Mouse (Mus musculus): ENCODE measurements around the gene Trim2. TPM values are rescaled to one million over a fixed set of nuclear protein-coding genes. Genes with fewer than 3 reads are reported as not detected.

The Trim2 gene
- polyA plus RNA-seq (2014; fragmentation: Nextera tagmentation; extraction: Ambion mirVana) = 21.6 and 32.6 TPM in 2 replicates

DNA sequence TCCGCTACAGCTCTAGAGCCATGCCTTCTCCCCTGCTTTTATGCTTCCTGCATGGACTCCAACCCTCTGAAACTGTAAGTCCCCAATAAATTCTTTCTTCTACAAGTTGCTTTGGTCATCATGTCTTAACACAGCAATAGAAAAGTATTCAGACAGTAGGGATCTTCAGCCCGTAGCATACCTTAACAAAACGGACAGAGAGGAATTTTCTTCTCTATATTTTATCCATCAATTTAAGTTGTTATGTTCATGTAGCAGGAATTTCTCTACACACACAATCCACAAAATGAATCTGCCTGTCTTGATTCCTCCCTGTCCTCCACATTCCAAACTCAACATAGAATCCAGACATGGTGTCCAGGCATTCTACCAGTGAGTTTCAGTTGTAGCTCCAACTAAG, at the start of gene Trim2:
TSS of gene Trim2 (minus strand) at position 101 of the 400 bp plus-strand sequence.
- Histone ChIP-seq H3K27ac (ENCODE audit: low read depth, low read length) (no peak within 1 kb of the TSS), H3K36me3 (ENCODE audit: control insufficient read depth, insufficient read depth, low read length) (no peaks in the 10 kb centered on the region), H3K9ac (ENCODE audit: low read depth, low read length) (no peak within 1 kb of the TSS), H3K4me1 (ENCODE audit: control insufficient read depth, insufficient read depth, low read length) (peaks cover 14% of the 10 kb centered on the region; the same call in 1 of the 2 replicates), H3K27me3 (ENCODE audit: control insufficient read depth, insufficient read depth, low read length) (peaks cover 28% of the 10 kb centered on the region), H3K4me2 (replicated peaks; ENCODE audit: low read depth, low read length) (no peak within 1 kb of the TSS), H3K9me3 (ENCODE audit: control insufficient read depth, low read length) (peaks cover 3% of the 10 kb centered on the region; the same call in 1 of the 2 replicates), H3K4me3 (ENCODE audit: low read length) (no peak within 1 kb of the TSS)
- 92% methylated on average over 3 of the region's 3 CpGs for WGBS
- ATAC-seq (ENCODE audit: low FRiP score, low TSS enrichment) = no peak

DNA sequence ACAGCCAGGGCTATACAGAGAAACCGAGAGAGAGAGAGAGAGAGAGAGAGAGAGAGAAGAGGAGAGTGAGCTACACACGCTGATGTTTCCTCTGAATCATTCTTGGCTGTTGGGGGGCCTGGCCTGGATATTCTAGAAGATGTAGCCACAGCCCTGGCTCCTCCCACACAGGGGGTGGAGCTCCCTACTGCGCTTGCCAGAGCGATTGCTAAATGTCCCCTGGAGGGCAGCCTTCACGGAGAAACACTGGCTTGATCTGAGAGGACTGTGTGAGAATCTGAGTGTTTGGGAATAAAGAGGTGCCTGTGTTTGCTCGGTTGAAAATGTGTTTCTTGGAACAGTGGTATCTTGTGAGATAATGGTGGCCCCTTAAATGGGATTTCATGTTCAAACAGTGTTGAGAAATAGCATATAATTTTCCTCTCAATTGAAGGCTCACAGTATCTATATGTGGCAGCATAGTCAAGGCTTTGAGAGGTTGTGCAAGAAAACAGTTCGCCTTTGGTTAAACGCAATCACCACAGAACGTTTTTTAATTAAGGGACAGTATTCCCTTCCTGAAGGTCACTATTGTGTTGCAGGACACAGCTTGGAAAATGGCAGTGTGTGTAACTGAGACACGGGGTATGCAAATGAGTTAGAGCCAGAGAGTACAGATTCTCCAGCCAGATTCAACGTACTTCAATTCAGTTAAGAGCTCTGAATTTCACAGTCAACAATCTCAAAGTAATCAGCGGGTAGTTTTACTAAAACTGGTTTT, 49.4 kb upstream of the Trim2 start:
- H3K4me3 ChIP-seq (ENCODE audit: low read length) = no peak overlapping the region
- no peak overlapping the region for H3K27ac ChIP-seq (ENCODE audit: low read depth, low read length)
- H3K4me2 ChIP-seq (replicated peaks; ENCODE audit: low read depth, low read length) = no peak overlapping the region
- H3K27me3 ChIP-seq (ENCODE audit: control insufficient read depth, insufficient read depth, low read length) = no peaks in the 10 kb centered on the region
- 57% methylated on average over 12 of the region's 12 CpGs for WGBS
- no peaks in the 10 kb centered on the region for H3K36me3 ChIP-seq (ENCODE audit: control insufficient read depth, insufficient read depth, low read length)
- H3K9ac ChIP-seq (ENCODE audit: low read depth, low read length) = no peak overlapping the region
- H3K9me3 ChIP-seq (ENCODE audit: control insufficient read depth, low read length) = no peaks in the 10 kb centered on the region
- no peaks in the 10 kb centered on the region for H3K4me1 ChIP-seq (ENCODE audit: control insufficient read depth, insufficient read depth, low read length)
- no peak for ATAC-seq (ENCODE audit: low FRiP score, low TSS enrichment)

GRCm38 (mm10) chr3:84352353-84353034, 45.8 kb upstream of the Trim2 start:
- ATAC-seq (ENCODE audit: low FRiP score, low TSS enrichment) = peak; percentile 59
- Histone ChIP-seq H3K27ac (ENCODE audit: low read depth, low read length) (no peak overlapping the region), H3K27me3 (ENCODE audit: control insufficient read depth, insufficient read depth, low read length) (no peaks in the 10 kb centered on the region), H3K9ac (ENCODE audit: low read depth, low read length) (no peak overlapping the region), H3K36me3 (ENCODE audit: control insufficient read depth, insufficient read depth, low read length) (no peaks in the 10 kb centered on the region), H3K4me1 (ENCODE audit: control insufficient read depth, insufficient read depth, low read length) (peaks cover 12% of the 10 kb centered on the region), H3K9me3 (ENCODE audit: control insufficient read depth, low read length) (no peaks in the 10 kb centered on the region), H3K4me2 (replicated peaks; ENCODE audit: low read depth, low read length) (no peak overlapping the region), H3K4me3 (ENCODE audit: low read length) (no peak overlapping the region)
- 57% methylated on average over 5 of the region's 5 CpGs for WGBS

DNA sequence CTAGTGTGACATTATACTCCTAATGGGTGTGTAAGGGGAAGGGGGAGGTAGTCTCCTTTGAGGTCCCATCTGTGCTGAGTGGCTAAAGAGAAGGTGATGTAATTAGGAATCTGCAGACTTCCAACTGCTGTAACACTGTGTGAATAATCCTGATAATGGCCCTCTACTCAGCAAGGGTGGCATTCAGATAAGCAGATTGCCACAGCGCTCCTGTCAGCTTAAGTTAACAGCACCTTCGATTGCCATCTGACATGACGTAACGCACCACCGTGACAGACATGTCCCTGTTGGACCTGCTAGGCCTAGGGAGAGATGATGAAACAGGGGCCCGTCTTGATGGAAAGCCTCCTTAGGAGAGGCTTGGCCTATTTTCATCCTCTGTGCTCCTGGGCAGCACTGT, 43.6 kb upstream of the Trim2 start:
- 96% methylated on average over 6 of the region's 6 CpGs for WGBS
- H3K4me2 ChIP-seq (replicated peaks; ENCODE audit: low read depth, low read length) = no peak overlapping the region
- H3K27me3 ChIP-seq (ENCODE audit: control insufficient read depth, insufficient read depth, low read length) = no peaks in the 10 kb centered on the region
- no peaks in the 10 kb centered on the region for H3K36me3 ChIP-seq (ENCODE audit: control insufficient read depth, insufficient read depth, low read length)
- peaks cover 29% of the 10 kb centered on the region for H3K4me1 ChIP-seq (ENCODE audit: control insufficient read depth, insufficient read depth, low read length)
- no peaks in the 10 kb centered on the region for H3K9me3 ChIP-seq (ENCODE audit: control insufficient read depth, low read length)
- H3K9ac ChIP-seq (ENCODE audit: low read depth, low read length) = no peak overlapping the region
- H3K4me3 ChIP-seq (ENCODE audit: low read length) = no peak overlapping the region
- no peak overlapping the region for H3K27ac ChIP-seq (ENCODE audit: low read depth, low read length)
- ATAC-seq (ENCODE audit: low FRiP score, low TSS enrichment) = no peak

- Histone ChIP-seq H3K4me2 (replicated peaks; ENCODE audit: low read depth, low read length) (no peak overlapping the region), H3K9ac (ENCODE audit: low read depth, low read length) (no peak overlapping the region), H3K27me3 (ENCODE audit: control insufficient read depth, insufficient read depth, low read length) (no peaks in the 10 kb centered on the region), H3K4me3 (ENCODE audit: low read length) (no peak overlapping the region), H3K9me3 (ENCODE audit: control insufficient read depth, low read length) (no peaks in the 10 kb centered on the region), H3K36me3 (ENCODE audit: control insufficient read depth, insufficient read depth, low read length) (no peaks in the 10 kb centered on the region), H3K4me1 (ENCODE audit: control insufficient read depth, insufficient read depth, low read length) (peaks cover 32% of the 10 kb centered on the region), H3K27ac (ENCODE audit: low read depth, low read length) (no peak overlapping the region)
- 84% methylated on average over 10 of the region's 10 CpGs for WGBS
- ATAC-seq (ENCODE audit: low FRiP score, low TSS enrichment) = no peak
Observed at GRCm38 (mm10) chr3:84349771-84350170, 43.1 kb upstream of the Trim2 start.

DNA sequence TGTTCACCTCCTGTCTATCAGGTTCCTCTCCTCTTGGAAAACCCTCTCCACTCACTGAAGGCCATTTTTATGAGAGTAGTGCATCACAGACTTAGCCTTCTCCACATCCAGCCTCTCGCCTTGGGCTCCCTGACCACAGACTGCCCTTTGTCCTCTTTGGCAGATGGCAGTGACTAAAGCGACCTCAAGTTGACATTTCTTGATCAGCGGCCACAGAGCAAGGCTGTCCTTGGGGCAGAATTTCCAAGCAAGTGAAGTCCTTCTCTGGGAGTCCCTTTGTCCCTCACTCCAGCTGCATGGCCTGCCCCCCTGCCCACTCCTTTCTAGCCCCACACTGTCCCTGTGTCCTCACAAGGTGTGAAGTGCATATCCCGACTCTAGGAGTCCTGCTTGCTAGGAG, 40.7 kb upstream of the Trim2 start:
- 56% methylated on average over 4 of the region's 4 CpGs for WGBS
- Histone ChIP-seq H3K4me3 (ENCODE audit: low read length) (no peak overlapping the region), H3K4me2 (replicated peaks; ENCODE audit: low read depth, low read length) (no peak overlapping the region), H3K9me3 (ENCODE audit: control insufficient read depth, low read length) (no peaks in the 10 kb centered on the region), H3K27ac (ENCODE audit: low read depth, low read length) (no peak overlapping the region), H3K36me3 (ENCODE audit: control insufficient read depth, insufficient read depth, low read length) (no peaks in the 10 kb centered on the region), H3K9ac (ENCODE audit: low read depth, low read length) (no peak overlapping the region), H3K27me3 (ENCODE audit: control insufficient read depth, insufficient read depth, low read length) (no peaks in the 10 kb centered on the region), H3K4me1 (ENCODE audit: control insufficient read depth, insufficient read depth, low read length) (peaks cover 34% of the 10 kb centered on the region)
- no peak for ATAC-seq (ENCODE audit: low FRiP score, low TSS enrichment)

DNA sequence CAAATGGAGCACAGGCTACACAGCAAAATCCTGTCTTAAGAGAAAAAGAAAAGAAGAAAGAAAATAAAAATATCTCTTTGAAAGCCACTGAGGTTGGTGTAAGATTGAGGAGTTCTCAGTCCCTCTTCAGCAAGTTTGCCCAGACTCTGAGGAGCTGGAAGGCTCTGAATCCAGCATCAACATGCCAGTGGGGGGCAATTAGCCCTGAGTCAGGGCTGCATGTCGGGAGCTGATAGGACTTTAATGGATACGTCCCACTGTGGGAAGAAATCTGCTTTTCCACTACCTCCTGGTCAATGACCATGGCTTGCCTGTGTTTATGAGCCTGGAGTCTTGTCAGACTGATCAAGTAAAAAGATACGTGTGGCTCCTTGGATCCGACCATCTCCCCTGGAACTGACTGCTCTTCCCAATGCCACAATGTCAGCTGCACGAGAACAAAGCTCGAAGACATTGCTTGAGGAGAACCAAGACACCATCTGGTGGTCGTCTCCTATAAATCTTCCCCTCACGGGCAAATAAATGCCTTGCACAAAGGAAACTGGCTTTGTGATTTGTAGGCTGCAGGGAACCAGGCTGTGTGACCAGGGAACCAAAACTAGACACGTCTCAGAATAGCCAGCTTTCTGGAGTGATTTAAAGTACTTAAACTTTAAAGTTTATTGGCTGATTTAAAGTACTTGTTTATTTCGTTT, 39.9 kb upstream of the Trim2 start:
- Histone ChIP-seq H3K36me3 (ENCODE audit: control insufficient read depth, insufficient read depth, low read length) (no peaks in the 10 kb centered on the region), H3K4me3 (ENCODE audit: low read length) (no peak overlapping the region), H3K4me1 (ENCODE audit: control insufficient read depth, insufficient read depth, low read length) (peaks cover 34% of the 10 kb centered on the region), H3K27ac (ENCODE audit: low read depth, low read length) (no peak overlapping the region), H3K4me2 (replicated peaks; ENCODE audit: low read depth, low read length) (no peak overlapping the region), H3K9me3 (ENCODE audit: control insufficient read depth, low read length) (no peaks in the 10 kb centered on the region), H3K9ac (ENCODE audit: low read depth, low read length) (no peak overlapping the region), H3K27me3 (ENCODE audit: control insufficient read depth, insufficient read depth, low read length) (no peaks in the 10 kb centered on the region)
- 13% methylated on average over 10 of the region's 10 CpGs for WGBS
- ATAC-seq (ENCODE audit: low FRiP score, low TSS enrichment) = peak; percentile 30; the same call in 1 of the 2 replicates

DNA sequence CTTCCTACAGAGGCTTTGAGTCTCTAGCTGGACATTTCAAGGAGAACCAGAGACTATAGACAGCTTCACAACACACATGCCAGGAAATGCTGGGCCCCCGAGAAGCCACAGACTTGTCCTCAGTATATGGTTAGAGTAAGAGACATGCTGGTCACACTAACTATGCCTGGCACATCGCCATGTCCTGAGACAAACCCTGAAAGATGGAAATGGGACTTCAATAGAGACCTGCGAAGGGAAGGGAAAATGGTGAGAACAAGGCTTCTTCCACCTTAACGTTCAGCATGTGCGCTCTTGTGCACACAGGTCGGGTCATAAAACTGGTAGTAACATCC, 38.9 kb upstream of the Trim2 start:
- Histone ChIP-seq H3K9ac (ENCODE audit: low read depth, low read length) (no peak overlapping the region), H3K9me3 (ENCODE audit: control insufficient read depth, low read length) (no peaks in the 10 kb centered on the region), H3K4me3 (ENCODE audit: low read length) (peak overlapping the region; percentile 36), H3K4me1 (ENCODE audit: control insufficient read depth, insufficient read depth, low read length) (peaks cover 34% of the 10 kb centered on the region), H3K4me2 (replicated peaks; ENCODE audit: low read depth, low read length) (peak overlapping the region; percentile 82), H3K27me3 (ENCODE audit: control insufficient read depth, insufficient read depth, low read length) (no peaks in the 10 kb centered on the region), H3K36me3 (ENCODE audit: control insufficient read depth, insufficient read depth, low read length) (no peaks in the 10 kb centered on the region), H3K27ac (ENCODE audit: low read depth, low read length) (no peak overlapping the region)
- peak; percentile 7; the same call in 1 of the 2 replicates for ATAC-seq (ENCODE audit: low FRiP score, low TSS enrichment)
- WGBS = 32% methylated on average over 6 of the region's 6 CpGs

Data from kidney, embryonic 14.5 days (tissue).